Mouse (Mus musculus) hindbrain, postnatal 0 days (tissue): ENCODE measurements around the gene Fn1. TPM values are rescaled to one million over a fixed set of nuclear protein-coding genes. Genes with fewer than 3 reads are reported as not detected.

Experiments
- ATAC-seq: fragments of 200-750 bp; cut with Nextera tagmentation; 2 replicates; pipeline ENCODE4 v1.8.0; 2017; ENCODE audit warnings: mild to moderate bottlenecking, moderate TSS enrichment, moderate library complexity
- DNase-seq: peaks from one replicate; pipeline ENCODE4 v3.0.0-alpha.2; 2015; ENCODE audit warnings: low spot score
- H3K27ac ChIP-seq: fragments of 300-500 bp; sonication (generic); 2 replicates; pipeline ENCODE4 v1.5.1; 2014; ENCODE audit warnings: mild to moderate bottlenecking
- H3K27me3 ChIP-seq: fragments of 300-500 bp; sonication (generic); 2 replicates; pipeline ENCODE4 v1.6.1; 2014; ENCODE audit warnings: low read length, mixed read lengths; ENCODE audit not compliant: insufficient read depth
- H3K36me3 ChIP-seq: fragments of 300-500 bp; sonication (generic); 2 replicates; pipeline ENCODE4 v1.6.1; 2014; ENCODE audit warnings: low read length, mixed read lengths; ENCODE audit not compliant: insufficient read depth
- H3K4me1 ChIP-seq: fragments of 300-500 bp; sonication (generic); 2 replicates; pipeline ENCODE4 v1.6.1; 2014; ENCODE audit warnings: antibody characterized with exemption, low read length, mixed read lengths; ENCODE audit not compliant: insufficient read depth
- H3K4me2 ChIP-seq: fragments of 300-500 bp; sonication (generic); 2 replicates; pipeline ENCODE4 v1.6.1; 2014; ENCODE audit warnings: low read depth, mild to moderate bottlenecking, low read length, moderate library complexity, mixed read lengths
- H3K4me3 ChIP-seq: fragments of 300-500 bp; sonication (generic); 2 replicates; pipeline ENCODE4 v1.5.1; 2014; ENCODE audit warnings: low read length
- H3K9ac ChIP-seq: fragments of 300-500 bp; sonication (generic); replicated peaks from 2 replicates; pipeline ENCODE4 v1.6.1; 2014; ENCODE audit warnings: mild to moderate bottlenecking, low read length, moderate library complexity, mixed read lengths
- H3K9me3 ChIP-seq: fragments of 300-500 bp; sonication (generic); 2 replicates; pipeline ENCODE4 v1.6.1; 2016; ENCODE audit warnings: low read length, mixed read lengths
- CTCF ChIP-seq: IDR thresholded peaks from 2 replicates; pipeline ENCODE4 v1.5.1; 2016; ENCODE audit warnings: antibody characterized with exemption, control low read depth, low read depth
- WGBS: fragments of 180-500 bp; shearing (Covaris S2); extraction: QIAGEN DNeasy Blood & Tissue Kit; methylation state at CpG from one replicate; pipeline ENCODE4 v1.1.7; 2014; 5-methylcytosine and 5-hydroxymethylcytosine counted together
- polyA plus RNA-seq: library from polyadenylated mRNA; unstranded; fragments of >200 nt; fragmentation: Nextera tagmentation; extraction: Ambion mirVana; gene quantifications from 2 replicates; pipeline ENCODE4 v1.2.1, GENCODE M21; 2015
- total RNA-seq: library from RNA; depleted of rRNA; stranded (reverse); fragments of >200 nt; gene quantifications from 2 replicates; pipeline ENCODE4 v1.2.3, GENCODE M21; 2014

The Fn1 gene
- total and polyA plus RNA-seq, 2 experiments from 2014 or later = 26.6 to 64.1 TPM

GRCm38 (mm10) chr1:71609057-71609775 lies 43.8 kb downstream of the Fn1 start:
- Histone ChIP-seq H3K9me3 (no peaks in the 10 kb centered on the region), H3K36me3 (no peaks in the 10 kb centered on the region), H3K4me3 (no peak overlapping the region), H3K27ac (no peak overlapping the region), H3K4me2 (no peak overlapping the region), H3K9ac (no peak overlapping the region), H3K27me3 (no peaks in the 10 kb centered on the region), H3K4me1 (no peaks in the 10 kb centered on the region)
- ATAC-seq (no peak), DNase-seq (no peak)
- WGBS = 95% methylated on average over 37 of the region's 37 CpGs
- TF ChIP-seq CTCF = no peak

- DNase-seq (no peak), ATAC-seq (no peak)
- Histone ChIP-seq H3K4me1 (no peaks in the 10 kb centered on the region), H3K27me3 (no peaks in the 10 kb centered on the region), H3K9ac (no peak overlapping the region), H3K9me3 (no peaks in the 10 kb centered on the region), H3K4me2 (no peak overlapping the region), H3K36me3 (no peaks in the 10 kb centered on the region), H3K4me3 (no peak overlapping the region), H3K27ac (no peak overlapping the region)
- WGBS = 94% methylated on average over 8 of the region's 8 CpGs
- TF ChIP-seq CTCF = no peak
Measured at GRCm38 (mm10) chr1:71606600-71607325, 46.2 kb downstream of the Fn1 start.

GRCm38 (mm10) chr1:71605751-71606150 lies 47.2 kb downstream of the Fn1 start:
- Histone ChIP-seq H3K27me3 (no peaks in the 10 kb centered on the region), H3K9me3 (no peaks in the 10 kb centered on the region), H3K9ac (no peak overlapping the region), H3K27ac (no peak overlapping the region), H3K4me1 (no peaks in the 10 kb centered on the region), H3K4me3 (no peak overlapping the region), H3K4me2 (no peak overlapping the region), H3K36me3 (no peaks in the 10 kb centered on the region)
- ATAC-seq (no peak), DNase-seq (no peak)
- 94% methylated on average over 2 of the region's 2 CpGs for WGBS
- no peak for TF ChIP-seq CTCF

- ATAC-seq (no peak), DNase-seq (no peak)
- Histone ChIP-seq H3K9ac (no peak overlapping the region), H3K4me1 (no peaks in the 10 kb centered on the region), H3K27me3 (no peaks in the 10 kb centered on the region), H3K9me3 (no peaks in the 10 kb centered on the region), H3K36me3 (no peaks in the 10 kb centered on the region), H3K27ac (no peak overlapping the region), H3K4me2 (no peak overlapping the region), H3K4me3 (no peak overlapping the region)
- 92% methylated on average over 4 of the region's 4 CpGs for WGBS
- TF ChIP-seq CTCF = no peak
Measured at GRCm38 (mm10) chr1:71595365-71595764, 57.6 kb downstream of the Fn1 start.

- Histone ChIP-seq H3K9me3 (no peaks in the 10 kb centered on the region), H3K9ac (no peak overlapping the region), H3K27ac (no peak overlapping the region), H3K4me3 (no peak overlapping the region), H3K36me3 (no peaks in the 10 kb centered on the region; the same call in 1 of the 2 replicates), H3K4me1 (no peaks in the 10 kb centered on the region), H3K4me2 (no peak overlapping the region), H3K27me3 (no peaks in the 10 kb centered on the region)
- WGBS = 91% methylated on average over 2 of the region's 2 CpGs
- DNase-seq (no peak), ATAC-seq (no peak)
- TF ChIP-seq CTCF = no peak
Measured at GRCm38 (mm10) chr1:71594268-71594667, 58.7 kb downstream of the Fn1 start.

- H3K4me1 ChIP-seq = no peaks in the 10 kb centered on the region
- no peak for TF ChIP-seq CTCF
Measured at GRCm38 (mm10) chr1:71593184-71593583, 59.8 kb downstream of the Fn1 start.

GRCm38 (mm10) chr1:71590038-71590437 lies 63.0 kb downstream of the Fn1 start:
- TF ChIP-seq CTCF = no peak
- H3K27me3 ChIP-seq = no peaks in the 10 kb centered on the region
- H3K9me3 ChIP-seq = no peaks in the 10 kb centered on the region
- ATAC-seq (no peak), DNase-seq (no peak)
- no peak overlapping the region for H3K9ac ChIP-seq
- H3K36me3 ChIP-seq = no peaks in the 10 kb centered on the region; the same call in 1 of the 2 replicates
- H3K4me3 ChIP-seq = no peak overlapping the region
- WGBS = 98% methylated on average over 11 of the region's 11 CpGs
- no peak overlapping the region for H3K4me2 ChIP-seq
- no peak overlapping the region for H3K27ac ChIP-seq
- H3K4me1 ChIP-seq = no peaks in the 10 kb centered on the region

More at GRCm38 (mm10) chr1:71593184-71593583, 59.8 kb downstream of the Fn1 start:
- WGBS = 91% methylated on average over 9 of the region's 9 CpGs
- H3K27ac ChIP-seq = no peak overlapping the region
- H3K9ac ChIP-seq = no peak overlapping the region
- H3K9me3 ChIP-seq = no peaks in the 10 kb centered on the region
- ATAC-seq (no peak), DNase-seq (no peak)
- no peak overlapping the region for H3K4me3 ChIP-seq
- H3K4me2 ChIP-seq = no peak overlapping the region
- no peaks in the 10 kb centered on the region; the same call in 1 of the 2 replicates for H3K36me3 ChIP-seq
- no peaks in the 10 kb centered on the region for H3K27me3 ChIP-seq
